Mouse (Mus musculus): Measurements from ENCODE around the gene Itga7. TPM values are rescaled to one million over a fixed set of nuclear protein-coding genes. Genes with fewer than 3 reads are reported as not detected.

The Itga7 gene
- polyA plus RNA-seq, 1 experiment from 2014 or later = 1.3 TPM

- Histone ChIP-seq H3K4me1 (ENCODE audit: control insufficient read depth, insufficient read depth, low read length) (no peaks in the 10 kb centered on the region), H3K27ac (ENCODE audit: low read depth, low read length) (no peak overlapping the region), H3K4me2 (ENCODE audit: low read length) (no peak overlapping the region), H3K9ac (ENCODE audit: low read length) (no peak overlapping the region), H3K27me3 (replicated peaks; ENCODE audit: control insufficient read depth, insufficient read depth, low read length) (no peaks in the 10 kb centered on the region), H3K9me3 (replicated peaks; ENCODE audit: control insufficient read depth, low read length) (no peaks in the 10 kb centered on the region), H3K4me3 (ENCODE audit: low read depth, low read length) (no peak overlapping the region), H3K36me3 (ENCODE audit: control insufficient read depth, insufficient read depth, low read length) (peaks cover 13% of the 10 kb centered on the region; the same call in 1 of the 2 replicates)
- DNase-seq (ENCODE audit: low spot score) = no peak
- no peak for ATAC-seq
- 98% methylated on average over 2 of the region's 2 CpGs for WGBS
Observed at GRCm38 (mm10) chr10:128915550-128915949, 18.1 kb upstream of the Itga7 start.

GRCm38 (mm10) chr10:128916665-128917064, 17.0 kb upstream of the Itga7 start:
- Histone ChIP-seq H3K4me1 (ENCODE audit: control insufficient read depth, insufficient read depth, low read length) (no peaks in the 10 kb centered on the region; the same call in 1 of the 2 replicates), H3K4me3 (ENCODE audit: low read depth, low read length) (no peak overlapping the region), H3K27ac (ENCODE audit: low read depth, low read length) (no peak overlapping the region), H3K9me3 (replicated peaks; ENCODE audit: control insufficient read depth, low read length) (no peaks in the 10 kb centered on the region), H3K4me2 (ENCODE audit: low read length) (no peak overlapping the region), H3K36me3 (ENCODE audit: control insufficient read depth, insufficient read depth, low read length) (peaks cover 13% of the 10 kb centered on the region; the same call in 1 of the 2 replicates), H3K27me3 (replicated peaks; ENCODE audit: control insufficient read depth, insufficient read depth, low read length) (no peaks in the 10 kb centered on the region), H3K9ac (ENCODE audit: low read length) (no peak overlapping the region)
- ATAC-seq (no peak), DNase-seq (ENCODE audit: low spot score) (no peak)
- WGBS = 89% methylated on average over 3 of the region's 3 CpGs

DNA sequence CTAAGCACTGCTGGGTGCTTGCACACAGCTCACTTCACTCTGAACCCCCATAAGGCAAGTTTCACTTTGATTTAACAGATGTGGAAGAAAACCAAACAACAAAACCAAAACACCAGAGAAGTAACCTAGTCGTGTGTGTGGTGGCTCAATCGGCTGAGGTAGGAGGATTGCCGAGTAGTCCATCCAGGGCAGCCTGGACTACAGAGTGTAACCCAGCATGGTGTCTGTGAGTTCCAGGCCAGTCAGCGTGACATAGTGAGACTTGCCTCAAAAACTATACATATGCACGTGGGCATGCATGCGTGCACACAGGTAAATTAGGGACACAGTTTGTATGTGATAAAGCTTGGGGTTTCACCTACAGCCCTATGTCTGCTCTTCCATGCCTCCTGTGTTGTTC, 16.2 kb upstream of the Itga7 start:
- peaks cover 13% of the 10 kb centered on the region; the same call in 1 of the 2 replicates for H3K36me3 ChIP-seq (ENCODE audit: control insufficient read depth, insufficient read depth, low read length)
- DNase-seq (ENCODE audit: low spot score) = no peak
- no peak overlapping the region for H3K4me3 ChIP-seq (ENCODE audit: low read depth, low read length)
- H3K4me1 ChIP-seq (ENCODE audit: control insufficient read depth, insufficient read depth, low read length) = peaks cover 7% of the 10 kb centered on the region
- H3K27ac ChIP-seq (ENCODE audit: low read depth, low read length) = no peak overlapping the region
- H3K27me3 ChIP-seq (replicated peaks; ENCODE audit: control insufficient read depth, insufficient read depth, low read length) = no peaks in the 10 kb centered on the region
- ATAC-seq = no peak
- no peak overlapping the region for H3K9ac ChIP-seq (ENCODE audit: low read length)
- no peaks in the 10 kb centered on the region for H3K9me3 ChIP-seq (replicated peaks; ENCODE audit: control insufficient read depth, low read length)
- no peak overlapping the region for H3K4me2 ChIP-seq (ENCODE audit: low read length)
- WGBS = 94% methylated on average over 6 of the region's 6 CpGs

DNA sequence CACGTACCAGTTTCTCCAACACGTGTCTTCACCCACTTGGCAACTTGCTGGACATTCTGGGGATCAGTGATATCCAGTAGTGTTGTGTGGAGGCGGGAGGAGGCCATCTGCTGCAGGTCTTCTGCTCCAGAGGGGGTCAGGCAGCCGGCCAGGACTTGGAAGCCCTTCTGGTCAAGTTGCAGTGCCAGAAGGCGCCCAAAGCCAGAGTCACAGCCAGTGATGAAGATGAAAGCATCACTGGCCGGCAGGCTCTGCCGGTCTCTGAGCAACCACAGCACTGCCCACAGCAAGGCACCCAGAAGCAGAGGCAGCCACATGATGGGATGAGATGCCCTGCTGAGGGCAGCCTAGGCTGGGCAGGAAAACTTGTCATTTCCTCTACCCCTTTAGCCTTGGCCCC, 15.4 kb upstream of the Itga7 start:
- Histone ChIP-seq H3K27me3 (replicated peaks; ENCODE audit: control insufficient read depth, insufficient read depth, low read length) (no peaks in the 10 kb centered on the region), H3K4me1 (ENCODE audit: control insufficient read depth, insufficient read depth, low read length) (peaks cover 11% of the 10 kb centered on the region), H3K4me2 (ENCODE audit: low read length) (no peak overlapping the region), H3K36me3 (ENCODE audit: control insufficient read depth, insufficient read depth, low read length) (peaks cover 13% of the 10 kb centered on the region; the same call in 1 of the 2 replicates), H3K4me3 (ENCODE audit: low read depth, low read length) (no peak overlapping the region), H3K27ac (ENCODE audit: low read depth, low read length) (no peak overlapping the region), H3K9me3 (replicated peaks; ENCODE audit: control insufficient read depth, low read length) (no peaks in the 10 kb centered on the region), H3K9ac (ENCODE audit: low read length) (no peak overlapping the region)
- WGBS = 81% methylated on average over 7 of the region's 7 CpGs
- DNase-seq (ENCODE audit: low spot score) (no peak), ATAC-seq (no peak)

DNA sequence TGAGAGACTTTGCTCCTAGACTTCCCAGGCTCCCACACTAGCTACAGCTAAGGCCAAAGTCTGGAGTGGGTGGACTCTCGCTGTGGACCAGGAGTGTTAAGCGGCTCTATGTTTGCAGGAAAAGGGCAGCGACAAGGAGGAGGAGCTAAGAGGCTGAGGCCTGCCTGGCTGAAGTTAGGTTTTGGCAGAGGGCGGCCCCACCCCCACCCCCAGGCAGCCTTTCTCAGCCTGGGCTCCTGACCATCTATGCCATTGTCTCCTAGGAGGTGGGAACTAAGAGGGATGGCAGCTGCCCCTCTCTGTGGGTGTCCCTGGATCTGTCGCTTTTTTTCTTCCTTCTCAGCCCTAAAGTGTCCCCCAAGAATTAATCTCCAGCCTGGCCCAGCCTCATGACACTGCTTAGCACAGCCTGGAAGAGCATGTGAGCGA, 14.4 kb upstream of the Itga7 start:
- WGBS = 11% methylated on average over 6 of the region's 6 CpGs
- Histone ChIP-seq H3K4me1 (ENCODE audit: control insufficient read depth, insufficient read depth, low read length) (peaks cover 15% of the 10 kb centered on the region), H3K36me3 (ENCODE audit: control insufficient read depth, insufficient read depth, low read length) (peaks cover 13% of the 10 kb centered on the region; the same call in 1 of the 2 replicates), H3K27ac (ENCODE audit: low read depth, low read length) (no peak overlapping the region), H3K4me2 (ENCODE audit: low read length) (no peak overlapping the region), H3K27me3 (replicated peaks; ENCODE audit: control insufficient read depth, insufficient read depth, low read length) (no peaks in the 10 kb centered on the region), H3K9ac (ENCODE audit: low read length) (no peak overlapping the region), H3K4me3 (ENCODE audit: low read depth, low read length) (no peak overlapping the region), H3K9me3 (replicated peaks; ENCODE audit: control insufficient read depth, low read length) (no peaks in the 10 kb centered on the region)
- no peak for ATAC-seq
- no peak for DNase-seq (ENCODE audit: low spot score)

DNA sequence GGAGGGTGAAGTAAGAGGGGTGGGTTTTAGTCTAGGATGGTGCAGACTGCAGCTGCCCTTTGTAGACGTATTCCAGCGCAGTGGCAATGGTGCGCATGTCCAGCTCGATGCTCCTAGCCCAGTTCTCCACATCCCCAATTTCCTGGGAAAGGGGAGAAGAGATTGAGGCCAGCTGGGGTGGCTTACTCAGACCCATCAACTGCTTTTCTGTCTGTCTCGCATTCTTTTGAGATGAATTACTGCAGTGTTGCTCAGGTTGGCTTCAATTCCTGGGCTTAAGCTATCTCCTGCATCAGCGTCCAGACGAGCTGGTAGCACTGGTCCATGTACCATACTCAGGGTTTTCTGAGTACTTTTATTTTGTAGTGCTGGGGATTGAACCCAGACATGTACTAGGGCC, 13.7 kb upstream of the Itga7 start:
- ATAC-seq = no peak
- 79% methylated on average over 7 of the region's 7 CpGs for WGBS
- no peak for DNase-seq (ENCODE audit: low spot score)
- H3K9ac ChIP-seq (ENCODE audit: low read length) = no peak overlapping the region
- H3K27ac ChIP-seq (ENCODE audit: low read depth, low read length) = no peak overlapping the region
- no peaks in the 10 kb centered on the region for H3K9me3 ChIP-seq (replicated peaks; ENCODE audit: control insufficient read depth, low read length)
- H3K4me2 ChIP-seq (ENCODE audit: low read length) = no peak overlapping the region
- peaks cover 15% of the 10 kb centered on the region for H3K4me1 ChIP-seq (ENCODE audit: control insufficient read depth, insufficient read depth, low read length)
- H3K36me3 ChIP-seq (ENCODE audit: control insufficient read depth, insufficient read depth, low read length) = peaks cover 13% of the 10 kb centered on the region; the same call in 1 of the 2 replicates
- H3K27me3 ChIP-seq (replicated peaks; ENCODE audit: control insufficient read depth, insufficient read depth, low read length) = no peaks in the 10 kb centered on the region
- H3K4me3 ChIP-seq (ENCODE audit: low read depth, low read length) = no peak overlapping the region

DNA sequence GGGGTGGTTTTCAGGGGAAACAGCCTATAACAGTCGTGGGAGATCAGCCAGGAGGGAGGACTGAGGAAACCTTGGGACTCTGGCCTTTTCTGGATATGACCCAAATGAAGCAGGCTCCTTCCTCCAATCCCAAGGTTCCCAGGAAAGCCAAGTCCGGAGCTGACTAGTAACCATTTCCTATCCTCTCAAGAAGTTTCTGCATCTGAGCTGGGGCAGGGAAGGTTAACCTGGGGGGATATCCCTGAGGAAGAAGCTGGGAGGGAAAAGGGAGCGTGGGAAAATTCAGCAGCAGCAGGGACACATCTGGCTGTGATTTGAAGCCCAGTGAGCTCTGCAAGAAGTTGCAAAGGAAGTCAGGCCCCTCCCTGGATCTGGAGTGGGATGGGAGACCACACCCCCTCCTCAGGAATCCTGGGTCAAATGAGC, 12.9 kb upstream of the Itga7 start:
- ATAC-seq (no peak), DNase-seq (ENCODE audit: low spot score) (no peak)
- Histone ChIP-seq H3K4me2 (ENCODE audit: low read length) (no peak overlapping the region), H3K9ac (ENCODE audit: low read length) (no peak overlapping the region), H3K9me3 (replicated peaks; ENCODE audit: control insufficient read depth, low read length) (no peaks in the 10 kb centered on the region), H3K27ac (ENCODE audit: low read depth, low read length) (no peak overlapping the region), H3K27me3 (replicated peaks; ENCODE audit: control insufficient read depth, insufficient read depth, low read length) (no peaks in the 10 kb centered on the region), H3K4me3 (ENCODE audit: low read depth, low read length) (no peak overlapping the region), H3K36me3 (ENCODE audit: control insufficient read depth, insufficient read depth, low read length) (peaks cover 13% of the 10 kb centered on the region; the same call in 1 of the 2 replicates), H3K4me1 (ENCODE audit: control insufficient read depth, insufficient read depth, low read length) (peaks cover 15% of the 10 kb centered on the region)
- 74% methylated on average over 3 of the region's 3 CpGs for WGBS

DNA sequence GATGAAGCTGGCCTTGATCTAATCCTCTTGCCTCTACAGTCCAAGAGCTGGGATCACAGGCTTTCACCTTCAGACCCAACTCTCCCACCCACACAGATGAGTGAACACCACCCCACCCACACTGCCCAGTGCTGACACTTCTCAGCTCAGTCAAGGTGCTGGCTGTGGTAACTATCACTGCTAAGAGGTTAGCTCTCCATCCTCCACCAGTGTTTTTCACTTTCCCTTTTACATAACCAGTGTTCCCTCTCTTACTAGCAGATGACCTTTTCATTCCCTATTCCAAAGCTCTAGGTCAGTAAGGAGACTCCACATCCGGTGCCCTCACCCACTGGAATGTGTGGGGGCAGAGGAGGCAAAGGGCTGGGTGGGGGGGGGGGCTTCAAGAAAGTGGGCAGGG, 12.4 kb upstream of the Itga7 start:
- Histone ChIP-seq H3K9ac (ENCODE audit: low read length) (no peak overlapping the region), H3K4me2 (ENCODE audit: low read length) (no peak overlapping the region), H3K27me3 (replicated peaks; ENCODE audit: control insufficient read depth, insufficient read depth, low read length) (no peaks in the 10 kb centered on the region), H3K36me3 (ENCODE audit: control insufficient read depth, insufficient read depth, low read length) (peaks cover 13% of the 10 kb centered on the region; the same call in 1 of the 2 replicates), H3K4me3 (ENCODE audit: low read depth, low read length) (no peak overlapping the region), H3K9me3 (replicated peaks; ENCODE audit: control insufficient read depth, low read length) (no peaks in the 10 kb centered on the region), H3K27ac (ENCODE audit: low read depth, low read length) (no peak overlapping the region), H3K4me1 (ENCODE audit: control insufficient read depth, insufficient read depth, low read length) (peaks cover 15% of the 10 kb centered on the region)
- ATAC-seq = no peak
- WGBS = 92% methylated on average over 1 of the region's 1 CpGs
- DNase-seq (ENCODE audit: low spot score) = no peak

DNA sequence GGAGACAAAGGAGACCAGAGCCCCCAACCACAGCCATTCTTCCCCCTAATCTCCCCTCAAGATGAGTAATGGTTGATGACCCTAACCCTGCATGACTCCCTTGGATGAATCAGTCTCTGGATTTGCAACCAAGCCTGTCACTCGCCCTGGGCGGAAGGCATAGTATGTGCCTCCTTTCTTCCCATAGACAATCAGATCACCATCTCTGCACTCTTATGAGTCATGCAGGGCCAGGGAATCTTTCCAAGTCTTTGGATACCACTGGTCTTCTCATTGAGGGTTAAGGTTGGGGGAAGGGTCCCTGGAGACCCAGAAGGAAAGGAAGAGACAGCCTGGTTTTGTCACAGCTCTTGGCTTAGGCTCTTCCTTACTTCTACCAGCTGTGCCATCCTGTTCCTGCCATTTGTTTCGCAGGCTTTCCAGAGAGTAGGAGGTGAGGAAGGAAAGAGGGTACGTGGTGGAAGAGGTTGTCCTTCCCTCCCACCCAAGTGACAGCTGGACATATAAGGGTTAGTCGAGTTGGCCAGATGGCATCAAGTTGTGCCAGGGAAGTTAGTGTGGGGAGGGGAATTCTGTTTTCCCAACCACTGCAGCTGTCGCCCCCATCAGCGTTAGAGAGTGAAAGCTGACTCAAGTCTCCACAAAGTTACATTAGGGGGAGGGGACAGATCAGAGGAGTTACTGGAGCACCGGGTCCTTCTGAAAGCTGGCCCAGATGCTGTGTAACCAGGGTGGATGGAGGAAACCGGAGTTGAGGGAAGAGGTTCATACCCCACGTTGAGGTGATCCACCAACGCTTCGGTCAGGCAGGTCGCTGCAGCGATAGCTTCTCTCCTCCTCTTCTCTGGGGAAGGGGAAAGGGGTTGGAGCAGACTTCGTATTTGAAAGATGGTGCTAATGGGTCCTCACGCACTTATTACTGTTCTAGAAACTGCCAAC, 11.5 kb upstream of the Itga7 start:
- Histone ChIP-seq H3K36me3 (ENCODE audit: control insufficient read depth, insufficient read depth, low read length) (peaks cover 10% of the 10 kb centered on the region; the same call in 1 of the 2 replicates), H3K4me1 (ENCODE audit: control insufficient read depth, insufficient read depth, low read length) (peaks cover 15% of the 10 kb centered on the region), H3K27me3 (replicated peaks; ENCODE audit: control insufficient read depth, insufficient read depth, low read length) (no peaks in the 10 kb centered on the region), H3K9me3 (replicated peaks; ENCODE audit: control insufficient read depth, low read length) (no peaks in the 10 kb centered on the region), H3K27ac (ENCODE audit: low read depth, low read length) (no peak overlapping the region), H3K4me2 (ENCODE audit: low read length) (peak overlapping the region; percentile 62), H3K9ac (ENCODE audit: low read length) (peak overlapping the region; percentile 73; the same call in 1 of the 2 replicates), H3K4me3 (ENCODE audit: low read depth, low read length) (peak overlapping the region; percentile 63)
- DNase-seq (ENCODE audit: low spot score) = no peak
- 73% methylated on average over 16 of the region's 16 CpGs for WGBS
- peak; percentile 4; the same call in 1 of the 2 replicates for ATAC-seq

Measured in forebrain, embryonic 14.5 days (tissue).